Mouse (Mus musculus): ENCODE results near the gene Naa25. TPM values are rescaled to one million over a fixed set of nuclear protein-coding genes. Genes with fewer than 3 reads are reported as not detected.
A peak's percentile ranks its signal among the peaks of the same experiment; 100 is the strongest.

Gene Naa25
- polyA plus RNA-seq, 1 experiment from 2014 or later, result 55.0 TPM

DNA sequence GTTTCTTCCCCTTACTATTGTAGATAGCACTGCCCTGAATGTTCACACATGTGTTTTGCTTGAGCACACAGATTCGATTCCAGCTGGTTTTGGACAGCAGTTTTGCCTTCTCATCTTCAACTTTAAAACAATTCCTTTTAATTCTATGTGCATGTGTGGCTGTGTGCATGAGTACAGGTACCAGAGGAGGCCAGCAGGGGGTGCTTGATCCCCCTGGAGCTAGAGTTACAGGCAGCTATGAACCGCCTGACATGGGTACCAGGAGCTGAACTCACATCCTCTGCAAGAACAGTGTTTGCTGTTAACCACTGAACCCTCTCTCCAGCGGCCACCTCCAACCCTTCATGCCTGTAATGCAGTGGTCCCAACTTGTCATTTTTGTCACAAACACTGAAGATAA, 50.7 kb downstream of the Naa25 start:
- Histone ChIP-seq H3K9me3 (replicated peaks; ENCODE audit: control insufficient read depth, low read length, poor library complexity, severe bottlenecking) (no peaks in the 10 kb centered on the region), H3K36me3 (ENCODE audit: control insufficient read depth, insufficient read depth, low read length) (peaks cover 41% of the 10 kb centered on the region), H3K4me2 (ENCODE audit: low read length) (no peak overlapping the region), H3K4me1 (ENCODE audit: control insufficient read depth, insufficient read depth, low read length) (peaks cover 11% of the 10 kb centered on the region), H3K27ac (ENCODE audit: low read length) (no peak overlapping the region), H3K9ac (ENCODE audit: low read depth, low read length) (no peak overlapping the region), H3K27me3 (ENCODE audit: control insufficient read depth, insufficient read depth, low read depth, low read length) (no peaks in the 10 kb centered on the region), H3K4me3 (ENCODE audit: low read depth, low read length) (no peak overlapping the region)
- WGBS, result 99% methylated on average over 3 of the region's 3 CpGs
- no peak for ATAC-seq

DNA sequence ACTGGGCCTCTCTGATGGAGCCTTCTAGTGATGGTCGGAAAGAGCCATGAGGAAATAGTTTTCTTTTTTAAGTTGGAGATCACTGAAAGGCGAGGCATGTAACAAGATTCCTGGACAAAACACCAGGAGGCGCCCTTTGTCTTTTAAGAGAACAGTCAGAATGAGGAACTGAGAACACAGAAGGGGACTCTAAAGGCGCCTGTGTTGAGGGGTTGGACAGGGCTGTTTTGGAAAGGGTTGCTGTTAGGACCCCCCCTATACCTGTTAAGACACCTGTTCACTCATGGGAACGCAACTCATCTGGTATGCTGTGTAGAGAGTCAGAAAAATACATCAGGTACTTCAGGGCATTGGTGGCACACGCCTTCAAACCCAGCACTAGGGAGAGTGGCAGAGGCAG, 52.2 kb downstream of the Naa25 start:
- Histone ChIP-seq H3K4me3 (ENCODE audit: low read depth, low read length) (no peak overlapping the region), H3K27ac (ENCODE audit: low read length) (no peak overlapping the region), H3K9ac (ENCODE audit: low read depth, low read length) (no peak overlapping the region), H3K36me3 (ENCODE audit: control insufficient read depth, insufficient read depth, low read length) (peaks cover 27% of the 10 kb centered on the region), H3K9me3 (replicated peaks; ENCODE audit: control insufficient read depth, low read length, poor library complexity, severe bottlenecking) (no peaks in the 10 kb centered on the region), H3K4me1 (ENCODE audit: control insufficient read depth, insufficient read depth, low read length) (peaks cover 11% of the 10 kb centered on the region), H3K4me2 (ENCODE audit: low read length) (no peak overlapping the region), H3K27me3 (ENCODE audit: control insufficient read depth, insufficient read depth, low read depth, low read length) (no peaks in the 10 kb centered on the region)
- no peak for ATAC-seq
- 68% methylated on average over 6 of the region's 6 CpGs for WGBS

GRCm38 (mm10) chr5:121450476-121450875, 52.7 kb downstream of the Naa25 start:
- no peak for ATAC-seq
- no peak overlapping the region for H3K4me3 ChIP-seq (ENCODE audit: low read depth, low read length)

GRCm38 (mm10) chr5:121451203-121451602, 53.5 kb downstream of the Naa25 start:
- peak overlapping the region; percentile 81 for H3K4me3 ChIP-seq (ENCODE audit: low read depth, low read length)
- peak overlapping the region; percentile 94 for H3K27ac ChIP-seq (ENCODE audit: low read length)
- H3K27me3 ChIP-seq (ENCODE audit: control insufficient read depth, insufficient read depth, low read depth, low read length), result no peaks in the 10 kb centered on the region
- H3K4me2 ChIP-seq (ENCODE audit: low read length), result peak overlapping the region; percentile 58
- no peak for ATAC-seq
- 22% methylated on average over 8 of the region's 8 CpGs for WGBS
- peaks cover 15% of the 10 kb centered on the region for H3K36me3 ChIP-seq (ENCODE audit: control insufficient read depth, insufficient read depth, low read length)
- peak overlapping the region; percentile 91 for H3K9ac ChIP-seq (ENCODE audit: low read depth, low read length)
- H3K4me1 ChIP-seq (ENCODE audit: control insufficient read depth, insufficient read depth, low read length), result peaks cover 11% of the 10 kb centered on the region
- H3K9me3 ChIP-seq (replicated peaks; ENCODE audit: control insufficient read depth, low read length, poor library complexity, severe bottlenecking), result no peaks in the 10 kb centered on the region

More at GRCm38 (mm10) chr5:121450476-121450875, 52.7 kb downstream of the Naa25 start:
- no peak overlapping the region for H3K9ac ChIP-seq (ENCODE audit: low read depth, low read length)
- no peaks in the 10 kb centered on the region for H3K27me3 ChIP-seq (ENCODE audit: control insufficient read depth, insufficient read depth, low read depth, low read length)
- no peak overlapping the region for H3K27ac ChIP-seq (ENCODE audit: low read length)
- H3K4me1 ChIP-seq (ENCODE audit: control insufficient read depth, insufficient read depth, low read length), result peaks cover 11% of the 10 kb centered on the region
- peak overlapping the region; percentile 58; the same call in 1 of the 2 replicates for H3K4me2 ChIP-seq (ENCODE audit: low read length)
- H3K9me3 ChIP-seq (replicated peaks; ENCODE audit: control insufficient read depth, low read length, poor library complexity, severe bottlenecking), result no peaks in the 10 kb centered on the region
- peaks cover 22% of the 10 kb centered on the region for H3K36me3 ChIP-seq (ENCODE audit: control insufficient read depth, insufficient read depth, low read length)
- 84% methylated on average over 9 of the region's 9 CpGs for WGBS

DNA sequence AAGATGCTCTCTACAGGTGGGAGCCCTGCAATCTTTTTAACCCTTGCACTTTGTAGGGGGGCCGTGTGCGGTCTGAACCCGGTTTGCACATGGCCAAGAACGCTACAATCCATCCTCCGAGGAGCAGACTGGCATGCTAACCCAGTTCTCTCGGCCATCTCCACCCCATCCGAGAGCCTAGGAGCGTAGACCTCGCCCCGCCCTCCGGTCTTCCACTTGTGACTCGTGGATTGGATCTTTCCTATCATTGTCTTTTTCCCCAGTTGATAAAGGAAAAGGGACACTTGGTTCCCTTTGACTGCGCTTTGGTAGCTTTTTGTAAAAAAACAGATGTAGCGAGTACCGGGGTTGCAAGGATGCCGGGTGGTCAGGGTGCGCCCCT, 53.9 kb downstream of the Naa25 start, which contains the start of gene Tmem116:
Gene Tmem116 (plus strand): TSS at position 250 of the 382 bp plus-strand sequence.
- peak within 1 kb of the TSS; percentile 94 for H3K27ac ChIP-seq (ENCODE audit: low read length)
- peaks cover 11% of the 10 kb centered on the region for H3K4me1 ChIP-seq (ENCODE audit: control insufficient read depth, insufficient read depth, low read length)
- ATAC-seq, result peak; percentile 46
- H3K9me3 ChIP-seq (replicated peaks; ENCODE audit: control insufficient read depth, low read length, poor library complexity, severe bottlenecking), result no peaks in the 10 kb centered on the region
- under 1% methylated on average over 17 of the region's 17 CpGs for WGBS
- peak within 1 kb of the TSS; percentile 81 for H3K4me3 ChIP-seq (ENCODE audit: low read depth, low read length)
- H3K9ac ChIP-seq (ENCODE audit: low read depth, low read length), result peak within 1 kb of the TSS; percentile 91
- peak within 1 kb of the TSS; percentile 81 for H3K4me2 ChIP-seq (ENCODE audit: low read length)
- no peaks in the 10 kb centered on the region for H3K27me3 ChIP-seq (ENCODE audit: control insufficient read depth, insufficient read depth, low read depth, low read length)
- peaks cover 11% of the 10 kb centered on the region for H3K36me3 ChIP-seq (ENCODE audit: control insufficient read depth, insufficient read depth, low read length)

DNA sequence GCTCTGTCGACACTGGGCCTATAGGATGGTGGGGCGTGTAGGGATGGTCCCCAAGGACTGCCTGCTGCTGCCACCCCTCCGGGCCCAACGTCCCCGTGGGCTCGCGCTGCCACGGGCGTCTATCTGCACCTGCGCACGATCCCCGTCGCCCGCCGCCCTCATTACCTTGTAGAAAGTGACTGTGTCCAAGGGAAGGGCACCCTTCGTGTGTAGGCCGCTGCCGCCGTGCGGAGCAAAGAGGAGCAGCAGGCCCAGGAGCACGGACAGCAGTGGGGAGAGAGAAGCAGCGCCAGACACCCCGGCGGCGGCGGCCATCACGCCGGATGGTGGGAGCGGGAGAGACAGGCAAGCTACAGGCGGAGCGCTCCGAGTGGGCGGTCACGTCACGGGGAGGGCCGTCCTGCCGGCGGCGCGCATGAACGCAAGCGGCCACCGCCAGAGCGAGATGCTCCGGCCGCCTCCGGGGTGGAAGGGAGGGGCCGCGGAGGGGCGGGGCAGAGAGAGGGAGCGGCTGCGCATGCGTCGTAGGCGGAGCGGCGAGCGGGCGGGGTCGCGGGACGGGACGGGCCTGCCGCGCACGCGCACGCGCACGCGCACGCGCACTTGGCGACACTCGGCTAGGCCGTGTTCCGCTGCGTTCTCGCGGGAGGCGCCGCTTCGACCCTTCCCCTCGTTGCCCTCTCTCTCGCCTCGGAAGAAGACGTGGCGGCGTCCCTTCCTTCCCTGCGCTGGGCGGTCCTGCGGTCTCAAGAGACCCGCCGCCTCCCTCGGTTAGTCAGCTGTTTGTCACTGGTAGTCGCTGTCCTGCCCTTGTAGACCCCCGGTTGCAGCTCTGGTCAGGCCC, 54.5 kb downstream of the Naa25 start, which contains the start of gene Erp29:
Gene Erp29 (minus strand): TSS at position 481 of the 844 bp plus-strand sequence.
- under 1% methylated on average over 81 of the region's 97 CpGs for WGBS
- Histone ChIP-seq H3K4me1 (ENCODE audit: control insufficient read depth, insufficient read depth, low read length) (peaks cover 11% of the 10 kb centered on the region), H3K36me3 (ENCODE audit: control insufficient read depth, insufficient read depth, low read length) (peaks cover 8% of the 10 kb centered on the region), H3K27ac (ENCODE audit: low read length) (peak within 1 kb of the TSS; percentile 94), H3K4me2 (ENCODE audit: low read length) (peak within 1 kb of the TSS; percentile 81), H3K9me3 (replicated peaks; ENCODE audit: control insufficient read depth, low read length, poor library complexity, severe bottlenecking) (no peaks in the 10 kb centered on the region), H3K9ac (ENCODE audit: low read depth, low read length) (peak within 1 kb of the TSS; percentile 91), H3K27me3 (ENCODE audit: control insufficient read depth, insufficient read depth, low read depth, low read length) (no peaks in the 10 kb centered on the region), H3K4me3 (ENCODE audit: low read depth, low read length) (peak within 1 kb of the TSS; percentile 81)
- ATAC-seq, result peak; percentile 93

- Histone ChIP-seq H3K4me2 (ENCODE audit: low read length) (peak overlapping the region; percentile 81), H3K27ac (ENCODE audit: low read length) (peak overlapping the region; percentile 94), H3K4me1 (ENCODE audit: control insufficient read depth, insufficient read depth, low read length) (peaks cover 11% of the 10 kb centered on the region), H3K9ac (ENCODE audit: low read depth, low read length) (peak overlapping the region; percentile 90), H3K9me3 (replicated peaks; ENCODE audit: control insufficient read depth, low read length, poor library complexity, severe bottlenecking) (no peaks in the 10 kb centered on the region), H3K27me3 (ENCODE audit: control insufficient read depth, insufficient read depth, low read depth, low read length) (no peaks in the 10 kb centered on the region), H3K4me3 (ENCODE audit: low read depth, low read length) (peak overlapping the region; percentile 81), H3K36me3 (ENCODE audit: control insufficient read depth, insufficient read depth, low read length) (peaks cover 8% of the 10 kb centered on the region)
- WGBS, result 5% methylated on average over 9 of the region's 9 CpGs
- 0 out of 2 replicates have a peak, but pooled peaks have one; percentile 2 for ATAC-seq
These were observed 55.2 kb downstream of the Naa25 start for GRCm38 (mm10) chr5:121452906-121453305.

DNA sequence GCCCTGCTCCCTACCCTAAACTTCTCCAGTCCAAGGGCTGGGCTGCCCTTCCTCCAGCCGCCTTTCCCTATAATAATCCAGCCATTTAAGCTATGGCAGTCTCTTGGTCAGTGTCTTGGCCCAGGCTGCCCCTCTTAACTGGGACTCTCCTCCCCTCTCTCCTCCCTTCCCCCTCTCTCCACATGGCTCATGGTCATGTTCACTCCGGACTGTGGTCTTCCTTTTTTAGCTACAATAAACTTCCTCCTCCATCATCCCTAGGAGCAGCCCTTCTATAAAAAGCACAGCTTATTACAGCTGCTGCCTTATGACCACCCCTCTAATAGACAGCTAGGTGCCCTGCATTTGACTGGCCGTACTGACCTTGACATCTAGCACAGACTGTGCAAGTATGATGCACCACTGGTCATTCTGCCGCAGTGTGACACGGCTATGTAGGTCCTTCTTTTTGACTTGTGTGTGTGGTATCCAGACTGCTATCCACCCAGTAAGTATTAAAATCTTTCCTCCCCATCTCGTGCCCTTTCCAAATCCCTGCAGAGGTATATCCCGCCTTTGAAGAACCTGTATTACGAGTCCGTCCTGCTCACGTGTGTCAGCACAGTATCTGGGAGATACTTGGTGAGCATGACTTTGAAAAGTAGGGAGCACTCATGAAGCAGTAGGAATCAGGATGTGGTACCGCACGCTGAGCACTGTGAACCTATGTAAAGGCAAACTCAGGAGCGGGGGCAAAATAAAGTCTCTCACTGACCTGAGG, 56.2 kb downstream of the Naa25 start:
- Histone ChIP-seq H3K9ac (ENCODE audit: low read depth, low read length) (no peak overlapping the region), H3K4me2 (ENCODE audit: low read length) (no peak overlapping the region; the same call in 1 of the 2 replicates), H3K9me3 (replicated peaks; ENCODE audit: control insufficient read depth, low read length, poor library complexity, severe bottlenecking) (no peaks in the 10 kb centered on the region), H3K36me3 (ENCODE audit: control insufficient read depth, insufficient read depth, low read length) (no peaks in the 10 kb centered on the region), H3K27ac (ENCODE audit: low read length) (no peak overlapping the region), H3K27me3 (ENCODE audit: control insufficient read depth, insufficient read depth, low read depth, low read length) (no peaks in the 10 kb centered on the region), H3K4me3 (ENCODE audit: low read depth, low read length) (no peak overlapping the region), H3K4me1 (ENCODE audit: control insufficient read depth, insufficient read depth, low read length) (peaks cover 11% of the 10 kb centered on the region)
- no peak for ATAC-seq
- 90% methylated on average over 13 of the region's 13 CpGs for WGBS

- no peaks in the 10 kb centered on the region for H3K9me3 ChIP-seq (replicated peaks; ENCODE audit: control insufficient read depth, low read length, poor library complexity, severe bottlenecking)
- H3K27ac ChIP-seq (ENCODE audit: low read length), result no peak overlapping the region
- no peaks in the 10 kb centered on the region for H3K36me3 ChIP-seq (ENCODE audit: control insufficient read depth, insufficient read depth, low read length)
- peaks cover 11% of the 10 kb centered on the region for H3K4me1 ChIP-seq (ENCODE audit: control insufficient read depth, insufficient read depth, low read length)
- no peak overlapping the region for H3K4me2 ChIP-seq (ENCODE audit: low read length)
- no peak overlapping the region for H3K9ac ChIP-seq (ENCODE audit: low read depth, low read length)
- 93% methylated on average over 3 of the region's 3 CpGs for WGBS
- H3K27me3 ChIP-seq (ENCODE audit: control insufficient read depth, insufficient read depth, low read depth, low read length), result no peaks in the 10 kb centered on the region
- H3K4me3 ChIP-seq (ENCODE audit: low read depth, low read length), result no peak overlapping the region
- ATAC-seq, result no peak
These were observed 56.7 kb downstream of the Naa25 start for GRCm38 (mm10) chr5:121454503-121454782.
